Mouse (Mus musculus) liver, embryonic 14.5 days (tissue): ENCODE data around the gene Zfp605. TPM values are rescaled to one million over a fixed set of nuclear protein-coding genes. Genes with fewer than 3 reads are reported as not detected.
A peak's percentile ranks its signal among the peaks of the same experiment; 100 is the strongest.

Source experiments
- ATAC-seq: fragments of 200-750 bp; cut with Nextera tagmentation; 2 replicates; pipeline ENCODE4 v1.8.0; 2017; ENCODE audit warnings: moderate number of reproducible peaks, mild to moderate bottlenecking, moderate library complexity; ENCODE audit not compliant: insufficient read depth
- DNase-seq, 3 experiments: peaks; one replicate each; pipeline ENCODE4 v3.0.0-alpha.2; 2012 to 2013; ENCODE audit warnings: low read depth in 3 of 3, low spot score in 3 of 3
- H3K27ac ChIP-seq: fragments of 300-500 bp; sonication (generic); 2 replicates; pipeline ENCODE4 v1.5.1; 2014; ENCODE audit warnings: moderate library complexity, mild to moderate bottlenecking, control low read depth, inconsistent platforms
- H3K27me3 ChIP-seq: fragments of 300-500 bp; sonication (generic); 2 replicates; pipeline ENCODE4 v1.6.1; 2014; ENCODE audit warnings: mild to moderate bottlenecking, low read length, moderate library complexity; ENCODE audit not compliant: control insufficient read depth, insufficient read depth
- H3K36me3 ChIP-seq: fragments of 300-500 bp; sonication (generic); replicated peaks from 2 replicates; pipeline ENCODE4 v1.6.1; 2014; ENCODE audit warnings: low read depth; ENCODE audit not compliant: control insufficient read depth, insufficient read depth
- H3K4me1 ChIP-seq, 2 experiments: fragments of 200-500 bp in 1 of 2; fragments of 300-500 bp in 1 of 2; sonication (generic) in 1 of 2; replicated peaks; 2 replicates each; pipeline ENCODE4 v1.6.1; 2012 to 2014; ENCODE audit warnings: antibody characterized with exemption in 1 of 2, inconsistent platforms in 1 of 2, low read length in 1 of 2; ENCODE audit not compliant: control insufficient read depth in 2 of 2, insufficient read depth in 2 of 2
- H3K4me2 ChIP-seq: fragments of 300-500 bp; sonication (generic); 2 replicates; pipeline ENCODE4 v1.6.1; 2014; ENCODE audit warnings: low read depth, mild to moderate bottlenecking, control low read depth, moderate library complexity
- H3K4me3 ChIP-seq, 2 experiments: fragments of 200-500 bp in 1 of 2; fragments of 300-500 bp in 1 of 2; sonication (generic) in 1 of 2; 2 replicates each; pipeline ENCODE4 v1.5.1; 2012 to 2014; ENCODE audit warnings: low read depth in 2 of 2, low read length in 2 of 2, mild to moderate bottlenecking in 2 of 2, control low read depth in 1 of 2, inconsistent platforms in 1 of 2, moderate library complexity in 1 of 2; ENCODE audit not compliant: insufficient read depth in 1 of 2
- H3K9ac ChIP-seq: fragments of 300-500 bp; sonication (generic); replicated peaks from 2 replicates; pipeline ENCODE4 v1.6.1; 2014; ENCODE audit warnings: mild to moderate bottlenecking, control low read depth, moderate library complexity
- H3K9me3 ChIP-seq: fragments of 300-500 bp; sonication (generic); 2 replicates; pipeline ENCODE4 v1.6.1; 2016; ENCODE audit warnings: low read length, mixed read lengths; ENCODE audit not compliant: control insufficient read depth
- CTCF ChIP-seq: IDR thresholded peaks from 2 replicates; pipeline ENCODE4 v1.5.1; 2016; ENCODE audit warnings: antibody characterized with exemption, low read depth, control low read depth
- EP300 ChIP-seq: IDR thresholded peaks from 2 replicates; pipeline ENCODE4 v1.6.1; 2016; ENCODE audit warnings: antibody characterized with exemption, low read depth
- WGBS: fragments of 180-500 bp; shearing (Covaris S2); extraction: QIAGEN DNeasy Blood & Tissue Kit; methylation state at CpG from one replicate; pipeline ENCODE4 v1.1.7; 2014; ENCODE audit not compliant: insufficient replicate concordance; 5-methylcytosine and 5-hydroxymethylcytosine counted together
- polyA plus RNA-seq, 2 experiments: library from polyadenylated mRNA; depleted of rRNA in 1 of 2; stranded (reverse) in 1 of 2; unstranded in 1 of 2; fragments of >200 nt; fragmentation: Nextera tagmentation in 1 of 2; extraction: Ambion mirVana in 1 of 2; gene quantifications; 2 replicates each; pipeline versions ENCODE4 v1.2.1 to v1.2.3; 2012 to 2014

Gene Zfp605
- polyA plus RNA-seq, 2 experiments: 0.66 to 0.86 TPM

- WGBS: under 1% methylated on average over 37 of the region's 37 CpGs
- peaks cover 4% of the 10 kb centered on the region; the same call in 1 of the 2 replicates for H3K27me3 ChIP-seq
- peak; percentile 9; the same call in 1 of the 2 replicates for ATAC-seq
These were observed 8.8 kb upstream of the Zfp605 start for GRCm38 (mm10) chr5:110100921-110101631.

GRCm38 (mm10) chr5:110101716-110102347 is 8.1 kb upstream of the Zfp605 start:
- no peak for TF ChIP-seq EP300
- TF ChIP-seq CTCF: no peak
- no peak overlapping the region for H3K4me3 ChIP-seq
- DNase-seq (no peak), ATAC-seq (peak; percentile 9; the same call in 1 of the 2 replicates)
- no peaks in the 10 kb centered on the region for H3K9me3 ChIP-seq
- no peak overlapping the region for H3K9ac ChIP-seq
- H3K36me3 ChIP-seq: peaks cover 13% of the 10 kb centered on the region
- WGBS: 13% methylated on average over 34 of the region's 34 CpGs
- H3K27ac ChIP-seq: no peak overlapping the region
- H3K4me1 ChIP-seq: peaks cover 4 to 5% of the 10 kb centered on the region in 2 experiments; a peak in 1 of 4 replicates
- H3K27me3 ChIP-seq: peaks cover 4% of the 10 kb centered on the region; the same call in 1 of the 2 replicates
- peak overlapping the region; percentile 48 for H3K4me2 ChIP-seq

More at GRCm38 (mm10) chr5:110100921-110101631, 8.8 kb upstream of the Zfp605 start:
- H3K27ac ChIP-seq: no peak overlapping the region
- H3K9me3 ChIP-seq: no peaks in the 10 kb centered on the region
- no peak for DNase-seq
- peak overlapping the region; percentile 48 for H3K4me2 ChIP-seq
- peak overlapping the region in 1 of 2 experiments; percentile 27; a peak in 2 of 4 replicates for H3K4me3 ChIP-seq
- peaks cover 12% of the 10 kb centered on the region for H3K36me3 ChIP-seq
- 0 out of 4 replicates have a peak, but pooled peaks cover 0 to 4% of the 10 kb centered on the region in 2 experiments for H3K4me1 ChIP-seq
- TF ChIP-seq EP300 (no peak), CTCF (no peak)
- no peak overlapping the region for H3K9ac ChIP-seq

GRCm38 (mm10) chr5:110102429-110102828 is 7.5 kb upstream of the Zfp605 start:
- Histone ChIP-seq H3K9ac (no peak overlapping the region), H3K4me3 (no peak overlapping the region), H3K27ac (no peak overlapping the region), H3K27me3 (peaks cover 4% of the 10 kb centered on the region; the same call in 1 of the 2 replicates), H3K4me1 (peaks cover 4 to 5% of the 10 kb centered on the region in 2 experiments; a peak in 1 of 4 replicates), H3K4me2 (no peak overlapping the region), H3K9me3 (no peaks in the 10 kb centered on the region), H3K36me3 (peaks cover 13% of the 10 kb centered on the region)
- no peak for DNase-seq
- 77% methylated on average over 13 of the region's 13 CpGs for WGBS
- ATAC-seq: no peak
- TF ChIP-seq CTCF (no peak), EP300 (no peak)

- ATAC-seq (no peak), DNase-seq (no peak)
- H3K27ac ChIP-seq: no peak overlapping the region
- H3K9me3 ChIP-seq: no peaks in the 10 kb centered on the region
- H3K4me3 ChIP-seq: no peak overlapping the region
- WGBS: 79% methylated on average over 19 of the region's 19 CpGs
- H3K36me3 ChIP-seq: peaks cover 13% of the 10 kb centered on the region
- TF ChIP-seq CTCF: no peak
- TF ChIP-seq EP300: no peak
- H3K9ac ChIP-seq: no peak overlapping the region
- H3K27me3 ChIP-seq: peaks cover 4% of the 10 kb centered on the region; the same call in 1 of the 2 replicates
- H3K4me1 ChIP-seq: peaks cover 4 to 5% of the 10 kb centered on the region in 2 experiments; a peak in 1 of 4 replicates
- no peak overlapping the region for H3K4me2 ChIP-seq
These were observed 6.9 kb upstream of the Zfp605 start for GRCm38 (mm10) chr5:110102853-110103625.
